ENCODE assay signal across 15 mouse cellular contexts in the genomic region with DNA sequence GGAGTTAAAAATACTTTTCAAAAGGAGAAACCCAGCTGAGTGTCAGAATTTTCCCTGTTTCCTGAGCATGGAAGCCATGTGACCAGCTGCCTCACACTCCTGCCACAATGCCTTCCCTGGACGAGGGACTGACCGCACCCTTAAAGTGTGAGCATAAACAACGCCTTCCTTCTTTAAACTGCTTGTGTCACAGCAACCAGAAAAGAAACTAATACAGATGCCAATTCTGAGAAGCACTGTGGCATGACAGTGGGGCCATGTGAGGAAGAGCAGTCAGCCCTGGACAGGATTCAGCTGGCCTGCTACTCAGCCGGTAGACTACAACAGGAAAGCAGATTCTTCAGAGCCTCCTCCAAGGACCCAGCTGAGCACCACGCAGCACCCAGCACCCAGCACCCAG. TPM values are rescaled to one million over a fixed set of nuclear protein-coding genes. Genes with fewer than 3 reads are reported as not detected.
DNase-seq lines count a peak whose midpoint lies in the region; ATAC-seq lines count a peak whose summit lies in the region.
"Had no signal": no experiment of that assay in that cellular context is flagged by ENCODE, and none has a peak within 500 bp of the region (broad histone marks: within the 10 kb centered on the region; RNA-seq: fewer than 3 reads in every experiment).

No protein-coding gene starts in this region.

- no peak overlapping the region for H3K27ac ChIP-seq in heart, embryonic 11.5 days (ENCODE audit: low read depth, low read length)
- H3K27ac ChIP-seq in lung, embryonic 15.5 days = no peak overlapping the region
- no peak overlapping the region for H3K27ac ChIP-seq in forebrain, embryonic 12.5 days
- H3K27ac ChIP-seq: liver, embryonic 12.5 days; neural tube, embryonic 12.5 days had no signal

- no peak overlapping the region for H3K4me3 ChIP-seq in heart, embryonic 11.5 days (ENCODE audit: low read depth, low read length)
- H3K4me3 ChIP-seq in lung, embryonic 15.5 days = no peak overlapping the region
- no peak overlapping the region for H3K4me3 ChIP-seq in forebrain, embryonic 12.5 days (replicated peaks)
- H3K4me3 ChIP-seq: liver, embryonic 12.5 days; neural tube, embryonic 12.5 days had no signal

- ATAC-seq in heart, embryonic 11.5 days (replicated peaks; ENCODE audit: insufficient number of reproducible peaks, low FRiP score, low TSS enrichment) = no peak
- ATAC-seq in lung, embryonic 15.5 days (ENCODE audit: borderline replicate concordance, extremely low read depth, low FRiP score, low TSS enrichment) = peak; percentile 59
- ATAC-seq in forebrain, embryonic 12.5 days (ENCODE audit: low FRiP score) = no peak
- ATAC-seq: hindbrain, embryonic 16.5 days; liver, embryonic 12.5 days; midbrain, embryonic 16.5 days had no signal

- H3K27me3 ChIP-seq in heart, embryonic 11.5 days (ENCODE audit: control insufficient read depth, insufficient read depth, low read length) = no peaks in the 10 kb centered on the region
- no peaks in the 10 kb centered on the region for H3K27me3 ChIP-seq in lung, embryonic 15.5 days
- H3K27me3 ChIP-seq in forebrain, embryonic 12.5 days = no peaks in the 10 kb centered on the region
- H3K27me3 ChIP-seq: liver, embryonic 12.5 days; neural tube, embryonic 12.5 days had no signal

- H3K4me1 ChIP-seq in heart, embryonic 11.5 days (ENCODE audit: control insufficient read depth, insufficient read depth, low read length) = no peaks in the 10 kb centered on the region
- 0 out of 2 replicates have a peak, but pooled peaks cover 14% of the 10 kb centered on the region for H3K4me1 ChIP-seq in lung, embryonic 15.5 days
- no peaks in the 10 kb centered on the region for H3K4me1 ChIP-seq in forebrain, embryonic 12.5 days
- H3K4me1 ChIP-seq: liver, embryonic 12.5 days; neural tube, embryonic 12.5 days had no signal

- H3K36me3 ChIP-seq in heart, embryonic 11.5 days (ENCODE audit: control insufficient read depth, insufficient read depth, low read length) = no peaks in the 10 kb centered on the region
- no peaks in the 10 kb centered on the region for H3K36me3 ChIP-seq in lung, embryonic 15.5 days
- no peaks in the 10 kb centered on the region for H3K36me3 ChIP-seq in forebrain, embryonic 12.5 days (replicated peaks)
- H3K36me3 ChIP-seq: liver, embryonic 12.5 days; neural tube, embryonic 12.5 days had no signal

- no peak overlapping the region for H3K4me2 ChIP-seq in heart, embryonic 11.5 days
- H3K4me2 ChIP-seq in lung, embryonic 15.5 days = no peak overlapping the region
- H3K4me2 ChIP-seq in forebrain, embryonic 12.5 days = no peak overlapping the region
- H3K4me2 ChIP-seq: liver, embryonic 12.5 days; neural tube, embryonic 12.5 days had no signal

- peaks cover 4% of the 10 kb centered on the region; the same call in 1 of the 2 replicates for H3K9me3 ChIP-seq in heart, embryonic 11.5 days (replicated peaks; ENCODE audit: control insufficient read depth, low read length)
- no peaks in the 10 kb centered on the region for H3K9me3 ChIP-seq in lung, embryonic 15.5 days
- no peaks in the 10 kb centered on the region for H3K9me3 ChIP-seq in forebrain, embryonic 12.5 days
- H3K9me3 ChIP-seq: liver, embryonic 12.5 days had no signal

- peak; percentile 97 for DNase-seq in heart, adult 11 months
- peak; percentile 40 for DNase-seq in kidney, adult 9 months
- no peak for DNase-seq in kidney, postnatal 10 days
- DNase-seq in skeletal muscle tissue, adult 2 months (ENCODE audit: low read depth, low spot score) = peak; percentile 36
- no peak for DNase-seq in thymus, postnatal 36 days
- DNase-seq: adrenal gland, postnatal 10 days; cerebellum, adult 9-10 months; left cerebral cortex, postnatal 4 days had no signal

- H3K9ac ChIP-seq in heart, embryonic 11.5 days (ENCODE audit: low read depth, low read length) = no peak overlapping the region
- no peak overlapping the region for H3K9ac ChIP-seq in lung, embryonic 15.5 days
- H3K9ac ChIP-seq in forebrain, embryonic 12.5 days = no peak overlapping the region
- H3K9ac ChIP-seq: liver, embryonic 12.5 days; neural tube, embryonic 12.5 days had no signal

- 74% methylated on average over 5 of the region's 5 CpGs for WGBS in heart, embryonic 11.5 days (ENCODE audit: insufficient replicate concordance)
- 47% methylated on average over 5 of the region's 5 CpGs for whole genome bisulfite sequencing in lung, embryonic 15.5 days
- WGBS in forebrain, embryonic 12.5 days = 91% methylated on average over 5 of the region's 5 CpGs

RNA-seq across cellular contexts. Expression of a gene that starts 29.1 kb away (rescaled TPM):
- polyA plus RNA-seq in heart, embryonic 11.5 days (2014; fragmentation: Nextera tagmentation; extraction: Ambion mirVana) = 29.5 and 44.3 TPM in 2 replicates
- polyA plus RNA-seq in lung, embryonic 15.5 days (2015; fragmentation: Nextera tagmentation; extraction: Ambion mirVana) = 48.4 and 57.3 TPM in 2 replicates
- 63.0 and 64.5 TPM in 2 replicates for polyA plus RNA-seq in forebrain, embryonic 12.5 days (2016; fragmentation: Nextera tagmentation; extraction: Ambion mirVana)

RNA-seq across cellular contexts. Expression of a gene that starts 29.3 kb away (rescaled TPM):
- polyA plus RNA-seq in heart, embryonic 11.5 days (2014; fragmentation: Nextera tagmentation; extraction: Ambion mirVana) = 0.35 and 0.44 TPM in 2 replicates
- 0.55 and 0.78 TPM in 2 replicates for polyA plus RNA-seq in lung, embryonic 15.5 days (2015; fragmentation: Nextera tagmentation; extraction: Ambion mirVana)
- 0.46 and 0.55 TPM in 2 replicates for polyA plus RNA-seq in forebrain, embryonic 12.5 days (2016; fragmentation: Nextera tagmentation; extraction: Ambion mirVana)

Comparison
In these comparisons a context has a peak if more than half of its experiments do, and no peak if none do; other contexts are left out.
1. DNase-seq: peak in heart, adult 11 months (single experiment), kidney, adult 9 months (single experiment) and skeletal muscle tissue, adult 2 months (single experiment); none in kidney, postnatal 10 days (single experiment) and thymus, postnatal 36 days (0 of 2).